Mouse (Mus musculus) gastrocnemius, postnatal 14 days (tissue): ENCODE results near the gene Drc3. TPM values are rescaled to one million over a fixed set of nuclear protein-coding genes. Genes with fewer than 3 reads are reported as not detected.

Experiments
- DNase-seq: peaks from one replicate; pipeline ENCODE4 v3.0.0; 2021; ENCODE audit warnings: mixed read lengths
- intact Hi-C: fragments of 180-260 bp; cut with DNase I; formaldehyde crosslinking; loops from one replicate; pipeline ENCODE4 v1.15.1; 2025; ENCODE audit warnings: low total_unique reads
- total RNA-seq, 2 experiments: library from RNA; stranded (reverse); gene quantifications; 2 replicates each; pipeline ENCODE4 v1.2.3; 2021

Gene Drc3
- total RNA-seq, 2 experiments from 2014 or later = 0.86 TPM

- intact Hi-C loops = loop anchor here (5.0 kb wide), 1 partner anchor 37 kb away; no protein-coding TSS in a partner anchor
- no peak for DNase-seq
Observed at GRCm38 (mm10) chr11:60370431-60370830, 17.3 kb downstream of the Drc3 start.

GRCm38 (mm10) chr11:60374481-60374880, 21.4 kb downstream of the Drc3 start:
- DNase-seq = no peak
- intact Hi-C loops = loop anchor here (5.0 kb wide), 1 partner anchor 33 kb away; no protein-coding TSS in a partner anchor

GRCm38 (mm10) chr11:60383518-60383917, 30.4 kb downstream of the Drc3 start:
- no peak for DNase-seq
- intact Hi-C loops = no loop called here

- intact Hi-C loops = no loop called here
- no peak for DNase-seq
Observed at GRCm38 (mm10) chr11:60384762-60385421, 31.8 kb downstream of the Drc3 start.

GRCm38 (mm10) chr11:60385946-60386345, 32.8 kb downstream of the Drc3 start:
- no peak for DNase-seq
- intact Hi-C loops = no loop called here

- intact Hi-C loops = no loop called here
- DNase-seq = no peak
Observed at GRCm38 (mm10) chr11:60387944-60388343, 34.8 kb downstream of the Drc3 start.

GRCm38 (mm10) chr11:60391346-60391745, 38.2 kb downstream of the Drc3 start:
- intact Hi-C loops = no loop called here
- DNase-seq = no peak

GRCm38 (mm10) chr11:60396546-60396945, 43.4 kb downstream of the Drc3 start:
- DNase-seq = peak; percentile 18
- intact Hi-C loops = no loop called here

- DNase-seq = no peak
- intact Hi-C loops = no loop called here
Observed at GRCm38 (mm10) chr11:60397172-60397571, 44.0 kb downstream of the Drc3 start.

- no peak for DNase-seq
- intact Hi-C loops = loop anchor here (5.0 kb wide), 1 partner anchor 34 kb away; no protein-coding TSS in a partner anchor
Observed at GRCm38 (mm10) chr11:60406606-60407005, 53.5 kb downstream of the Drc3 start.

GRCm38 (mm10) chr11:60412173-60412572, 59.0 kb downstream of the Drc3 start:
- intact Hi-C loops = loop anchor here (5.0 to 10.0 kb wide), 4 partner anchors 57 to 307 kb away; partner anchors contain the start of genes Drc3, Rai1 and Tom1l2
- peak; percentile 43 for DNase-seq

GRCm38 (mm10) chr11:60412921-60413320, 59.8 kb downstream of the Drc3 start:
- intact Hi-C loops = loop anchor here (5.0 to 10.0 kb wide), 4 partner anchors 58 to 308 kb away; partner anchors contain the start of genes Drc3, Rai1 and Tom1l2
- no peak for DNase-seq

GRCm38 (mm10) chr11:60416590-60416962, 63.4 kb downstream of the Drc3 start:
- DNase-seq = no peak
- intact Hi-C loops = loop anchor here (10.0 kb wide), 2 partner anchors 62 to 312 kb away; partner anchors contain the start of genes Drc3, Rai1 and Tom1l2

GRCm38 (mm10) chr11:60416963-60417716, 64.0 kb downstream of the Drc3 start, which contains the start of gene Gid4:
Gid4 (plus strand) TSS chr11:60417145.
- intact Hi-C loops = loop anchor here (10.0 kb wide), 2 partner anchors 62 to 312 kb away; partner anchors contain the start of genes Drc3, Rai1 and Tom1l2
- DNase-seq = peak; percentile 99

GRCm38 (mm10) chr11:60417717-60418472, 64.8 kb downstream of the Drc3 start, which contains the start of gene Atpaf2:
Atpaf2 (minus strand) TSS chr11:60418457.
- intact Hi-C loops = loop anchor here (10.0 kb wide), 2 partner anchors 63 to 313 kb away; partner anchors contain the start of genes Drc3, Rai1 and Tom1l2
- peak; percentile 29 for DNase-seq

- intact Hi-C loops = loop anchor here (10.0 kb wide), 2 partner anchors 64 to 314 kb away; partner anchors contain the start of genes Drc3, Rai1 and Tom1l2
- DNase-seq = no peak
Observed at GRCm38 (mm10) chr11:60418473-60418803, 65.3 kb downstream of the Drc3 start.

- intact Hi-C loops = no loop called here
Observed at GRCm38 (mm10) chr11:60422046-60422668, 69.0 kb downstream of the Drc3 start.

GRCm38 (mm10) chr11:60423006-60423405, 69.9 kb downstream of the Drc3 start:
- DNase-seq = no peak
- intact Hi-C loops = no loop called here

More at GRCm38 (mm10) chr11:60422046-60422668, 69.0 kb downstream of the Drc3 start:
- no peak for DNase-seq

GRCm38 (mm10) chr11:60426417-60426816, 73.3 kb downstream of the Drc3 start:
- intact Hi-C loops = no loop called here
- DNase-seq = no peak
